Mouse (Mus musculus) heart, embryonic 15.5 days (tissue): ENCODE measurements around the gene 1190005I06Rik. TPM values are rescaled to one million over a fixed set of nuclear protein-coding genes. Genes with fewer than 3 reads are reported as not detected.

Source experiments
- ATAC-seq: fragments of 200-750 bp; cut with Nextera tagmentation; replicated peaks from 2 replicates; pipeline ENCODE4 v1.8.0; 2017; ENCODE audit warnings: low read depth, moderate TSS enrichment; ENCODE audit not compliant: insufficient number of reproducible peaks, insufficient read depth, low FRiP score
- H3K27ac ChIP-seq: fragments of 300-500 bp; sonication (generic); 2 replicates; pipeline ENCODE4 v1.5.1; 2015; ENCODE audit warnings: mild to moderate bottlenecking, inconsistent platforms
- H3K27me3 ChIP-seq: fragments of 300-500 bp; sonication (generic); 2 replicates; pipeline ENCODE4 v1.6.1; 2015; ENCODE audit warnings: inconsistent platforms
- H3K36me3 ChIP-seq: fragments of 300-500 bp; sonication (generic); 2 replicates; pipeline ENCODE4 v1.6.1; 2015; ENCODE audit warnings: mild to moderate bottlenecking, inconsistent platforms
- H3K4me1 ChIP-seq: fragments of 300-500 bp; sonication (generic); replicated peaks from 2 replicates; pipeline ENCODE4 v1.6.1; 2015; ENCODE audit warnings: inconsistent platforms
- H3K4me2 ChIP-seq: fragments of 300-500 bp; sonication (generic); 2 replicates; pipeline ENCODE4 v1.6.1; 2015; ENCODE audit warnings: inconsistent platforms, mild to moderate bottlenecking, moderate library complexity
- H3K4me3 ChIP-seq: fragments of 300-500 bp; sonication (generic); 2 replicates; pipeline ENCODE4 v1.5.1; 2015; ENCODE audit warnings: mild to moderate bottlenecking, inconsistent platforms
- H3K9ac ChIP-seq: fragments of 300-500 bp; sonication (generic); 2 replicates; pipeline ENCODE4 v1.6.1; 2015; ENCODE audit warnings: mild to moderate bottlenecking, inconsistent platforms
- H3K9me3 ChIP-seq: fragments of 300-500 bp; sonication (generic); replicated peaks from 2 replicates; pipeline ENCODE4 v1.6.1; 2016; ENCODE audit warnings: inconsistent platforms
- WGBS: fragments of 180-500 bp; shearing (Covaris S2); methylation state at CpG from one replicate; pipeline ENCODE4 v1.1.7; 2015; ENCODE audit warnings: mixed read lengths; 5-methylcytosine and 5-hydroxymethylcytosine counted together
- polyA plus RNA-seq: library from polyadenylated mRNA; unstranded; fragments of >200 nt; fragmentation: Nextera tagmentation; extraction: Ambion mirVana; gene quantifications from 2 replicates; pipeline ENCODE4 v1.2.1, GENCODE M21; 2015

1190005I06Rik gene
- polyA plus RNA-seq, 1 experiment from 2014 or later: 3.0 TPM

DNA sequence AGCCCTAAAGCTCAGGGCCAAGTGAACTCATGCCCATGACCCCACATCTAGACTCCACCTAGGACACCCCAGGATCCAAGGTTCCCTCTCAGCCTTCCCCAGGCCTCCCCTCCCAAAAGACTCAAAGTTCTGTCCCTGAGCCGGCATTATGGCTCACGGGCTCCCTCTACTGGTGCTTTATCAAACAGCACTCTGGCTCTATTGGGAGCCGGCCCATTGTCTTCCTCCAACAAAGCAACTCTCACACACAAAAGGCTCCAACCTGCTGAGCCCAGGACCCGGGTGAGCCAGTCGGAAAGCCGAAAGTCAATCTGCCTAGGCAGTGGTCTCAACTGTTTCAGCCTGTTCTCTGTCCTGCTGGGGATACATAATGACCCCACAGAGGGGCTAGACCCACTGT, 29.3 kb downstream of the 1190005I06Rik start:
- no peaks in the 10 kb centered on the region for H3K36me3 ChIP-seq
- no peak overlapping the region for H3K4me2 ChIP-seq
- H3K9me3 ChIP-seq: no peaks in the 10 kb centered on the region
- 2% methylated on average over 6 of the region's 6 CpGs for WGBS
- no peak overlapping the region for H3K27ac ChIP-seq
- no peaks in the 10 kb centered on the region for H3K27me3 ChIP-seq
- no peak for ATAC-seq
- H3K4me1 ChIP-seq: peaks cover 24% of the 10 kb centered on the region
- no peak overlapping the region for H3K9ac ChIP-seq
- no peak overlapping the region for H3K4me3 ChIP-seq

- H3K36me3 ChIP-seq: no peaks in the 10 kb centered on the region
- no peak overlapping the region for H3K9ac ChIP-seq
- WGBS: 54% methylated on average over 7 of the region's 8 CpGs
- H3K27ac ChIP-seq: no peak overlapping the region
- H3K27me3 ChIP-seq: no peaks in the 10 kb centered on the region
- no peak for ATAC-seq
- peaks cover 20% of the 10 kb centered on the region for H3K4me1 ChIP-seq
- H3K9me3 ChIP-seq: no peaks in the 10 kb centered on the region
- no peak overlapping the region for H3K4me2 ChIP-seq
- H3K4me3 ChIP-seq: no peak overlapping the region
Observed at GRCm38 (mm10) chr8:120616663-120617626, 30.5 kb downstream of the 1190005I06Rik start.

GRCm38 (mm10) chr8:120614491-120614890, 32.9 kb downstream of the 1190005I06Rik start:
- no peak for ATAC-seq
- 89% methylated on average over 3 of the region's 3 CpGs for WGBS
- H3K4me2 ChIP-seq: no peak overlapping the region

GRCm38 (mm10) chr8:120610824-120611223, 36.6 kb downstream of the 1190005I06Rik start:
- Histone ChIP-seq H3K9me3 (no peaks in the 10 kb centered on the region), H3K27ac (no peak overlapping the region), H3K4me1 (0 out of 2 replicates have a peak, but pooled peaks cover 3% of the 10 kb centered on the region), H3K4me3 (no peak overlapping the region), H3K27me3 (peaks cover 13% of the 10 kb centered on the region), H3K36me3 (no peaks in the 10 kb centered on the region), H3K9ac (no peak overlapping the region), H3K4me2 (no peak overlapping the region)
- 79% methylated on average over 6 of the region's 6 CpGs for WGBS
- no peak for ATAC-seq

More at GRCm38 (mm10) chr8:120614491-120614890, 32.9 kb downstream of the 1190005I06Rik start:
- Histone ChIP-seq H3K9me3 (no peaks in the 10 kb centered on the region), H3K27me3 (peaks cover 10% of the 10 kb centered on the region), H3K4me3 (no peak overlapping the region), H3K27ac (no peak overlapping the region), H3K36me3 (no peaks in the 10 kb centered on the region), H3K9ac (no peak overlapping the region), H3K4me1 (peaks cover 5% of the 10 kb centered on the region; the same call in 1 of the 2 replicates)

GRCm38 (mm10) chr8:120607885-120608284, 39.5 kb downstream of the 1190005I06Rik start:
- H3K9me3 ChIP-seq: no peaks in the 10 kb centered on the region
- H3K4me1 ChIP-seq: 0 out of 2 replicates have a peak, but pooled peaks cover 3% of the 10 kb centered on the region

GRCm38 (mm10) chr8:120607460-120607859, 40.0 kb downstream of the 1190005I06Rik start:
- Histone ChIP-seq H3K4me1 (0 out of 2 replicates have a peak, but pooled peaks cover 3% of the 10 kb centered on the region), H3K36me3 (no peaks in the 10 kb centered on the region), H3K4me2 (no peak overlapping the region), H3K27me3 (peaks cover 13% of the 10 kb centered on the region), H3K9me3 (no peaks in the 10 kb centered on the region), H3K9ac (no peak overlapping the region), H3K27ac (no peak overlapping the region), H3K4me3 (no peak overlapping the region)
- WGBS: 79% methylated on average over 9 of the region's 9 CpGs
- no peak for ATAC-seq

More at GRCm38 (mm10) chr8:120607885-120608284, 39.5 kb downstream of the 1190005I06Rik start:
- Histone ChIP-seq H3K4me2 (no peak overlapping the region; the same call in 1 of the 2 replicates), H3K27ac (no peak overlapping the region), H3K9ac (no peak overlapping the region), H3K36me3 (no peaks in the 10 kb centered on the region), H3K27me3 (peaks cover 13% of the 10 kb centered on the region), H3K4me3 (no peak overlapping the region)
- WGBS: 11% methylated on average over 7 of the region's 7 CpGs
- ATAC-seq: no peak

DNA sequence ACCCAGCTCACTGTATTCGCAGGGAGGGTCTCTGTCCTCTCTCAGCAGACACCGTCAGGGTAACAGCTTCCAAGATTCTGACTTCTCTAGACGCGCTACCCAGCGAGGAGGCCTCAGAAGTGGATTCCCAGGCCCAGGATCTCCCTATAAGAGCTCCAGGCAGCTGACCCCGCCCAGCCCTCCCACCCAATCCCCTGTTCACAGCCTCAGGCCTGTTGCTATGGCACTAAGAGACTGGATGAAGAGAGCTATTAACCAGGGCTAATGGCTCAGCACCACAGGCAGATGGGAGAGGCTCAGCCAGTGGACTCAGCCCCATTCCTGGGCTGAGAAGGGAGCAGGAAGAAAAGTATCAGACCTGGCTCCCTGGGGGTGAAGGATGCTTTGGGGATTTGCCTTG, 44.8 kb downstream of the 1190005I06Rik start:
- Histone ChIP-seq H3K4me3 (no peak overlapping the region), H3K27ac (no peak overlapping the region), H3K4me2 (no peak overlapping the region), H3K9ac (no peak overlapping the region), H3K36me3 (no peaks in the 10 kb centered on the region), H3K9me3 (no peaks in the 10 kb centered on the region), H3K4me1 (peaks cover 7% of the 10 kb centered on the region; the same call in 1 of the 2 replicates), H3K27me3 (no peaks in the 10 kb centered on the region)
- 48% methylated on average over 6 of the region's 6 CpGs for WGBS
- no peak for ATAC-seq

DNA sequence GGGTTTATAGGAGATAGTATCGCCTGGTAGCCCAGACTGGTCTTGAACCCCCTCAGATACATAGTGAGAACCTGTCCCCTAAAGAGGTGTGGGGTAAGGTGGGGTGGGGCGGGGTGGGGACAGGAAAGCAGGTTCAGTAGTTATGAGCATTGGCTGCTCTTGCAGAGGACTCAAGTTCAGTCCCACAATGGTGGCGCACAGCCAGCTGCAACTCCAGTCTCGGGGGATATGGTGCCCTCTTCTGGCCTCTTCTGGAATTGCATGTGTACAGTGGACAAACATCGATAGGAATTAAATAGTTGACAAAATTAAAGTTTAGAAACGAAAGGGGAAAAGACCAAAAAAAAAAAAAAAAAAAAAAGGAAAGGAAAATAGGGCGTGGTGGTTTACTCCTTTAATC, 47.9 kb downstream of the 1190005I06Rik start:
- H3K27ac ChIP-seq: no peak overlapping the region
- H3K4me1 ChIP-seq: peaks cover 5% of the 10 kb centered on the region; the same call in 1 of the 2 replicates
- no peak overlapping the region for H3K9ac ChIP-seq
- no peak overlapping the region for H3K4me2 ChIP-seq
- H3K4me3 ChIP-seq: no peak overlapping the region
- no peak for ATAC-seq
- H3K9me3 ChIP-seq: no peaks in the 10 kb centered on the region
- 57% methylated on average over 7 of the region's 7 CpGs for WGBS
- H3K36me3 ChIP-seq: no peaks in the 10 kb centered on the region
- no peaks in the 10 kb centered on the region for H3K27me3 ChIP-seq

DNA sequence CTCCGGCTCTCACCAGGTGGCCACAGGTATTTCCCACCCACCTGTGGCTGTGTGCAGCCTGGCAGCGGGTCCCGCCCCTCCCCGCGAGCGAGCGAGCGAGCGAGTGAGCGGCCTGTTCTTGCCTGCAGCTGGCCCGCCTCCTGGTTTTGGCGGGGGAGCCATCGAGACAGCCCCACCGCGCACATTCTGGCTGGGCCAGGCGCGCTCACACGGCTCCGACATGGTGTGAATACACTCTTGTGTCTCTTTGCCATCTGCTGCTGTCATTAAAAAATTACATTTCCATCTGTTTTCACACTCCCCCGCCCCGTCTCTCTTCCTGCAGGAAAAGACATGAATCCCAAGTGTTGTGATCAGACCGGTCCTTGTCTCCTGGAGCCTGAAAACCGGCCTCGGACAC, 48.9 kb downstream of the 1190005I06Rik start:
- no peak overlapping the region for H3K4me3 ChIP-seq
- no peak overlapping the region for H3K9ac ChIP-seq
- WGBS: 36% methylated on average over 24 of the region's 24 CpGs
- no peaks in the 10 kb centered on the region for H3K9me3 ChIP-seq
- no peak overlapping the region for H3K27ac ChIP-seq
- no peaks in the 10 kb centered on the region for H3K36me3 ChIP-seq
- H3K4me1 ChIP-seq: peaks cover 5% of the 10 kb centered on the region; the same call in 1 of the 2 replicates
- H3K27me3 ChIP-seq: no peaks in the 10 kb centered on the region
- no peak for ATAC-seq
- peak overlapping the region; percentile 36 for H3K4me2 ChIP-seq

DNA sequence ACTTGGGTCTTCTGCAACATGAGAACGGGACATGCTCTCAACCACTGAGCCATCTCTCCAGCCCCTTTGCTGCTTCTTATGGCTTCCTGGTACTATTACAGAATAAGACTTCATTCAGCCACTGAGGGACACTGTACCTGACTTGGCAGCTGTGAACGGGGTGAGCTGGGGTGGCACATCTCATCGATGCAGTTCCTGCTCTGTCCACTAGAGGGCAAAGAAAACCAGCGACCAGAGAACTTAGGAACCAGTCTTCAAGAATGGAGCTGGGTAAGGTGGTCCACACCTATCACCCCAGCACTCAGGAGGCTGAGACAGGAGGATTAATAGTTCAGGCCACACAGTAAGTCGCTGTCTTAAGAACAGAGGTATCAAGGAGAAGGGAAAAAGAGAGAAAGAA, 51.5 kb downstream of the 1190005I06Rik start:
- Histone ChIP-seq H3K27ac (no peak overlapping the region), H3K9ac (no peak overlapping the region), H3K4me2 (no peak overlapping the region), H3K36me3 (no peaks in the 10 kb centered on the region), H3K9me3 (no peaks in the 10 kb centered on the region), H3K4me1 (peaks cover 22% of the 10 kb centered on the region), H3K4me3 (no peak overlapping the region), H3K27me3 (no peaks in the 10 kb centered on the region)
- no peak for ATAC-seq
- WGBS: 11% methylated on average over 5 of the region's 5 CpGs

DNA sequence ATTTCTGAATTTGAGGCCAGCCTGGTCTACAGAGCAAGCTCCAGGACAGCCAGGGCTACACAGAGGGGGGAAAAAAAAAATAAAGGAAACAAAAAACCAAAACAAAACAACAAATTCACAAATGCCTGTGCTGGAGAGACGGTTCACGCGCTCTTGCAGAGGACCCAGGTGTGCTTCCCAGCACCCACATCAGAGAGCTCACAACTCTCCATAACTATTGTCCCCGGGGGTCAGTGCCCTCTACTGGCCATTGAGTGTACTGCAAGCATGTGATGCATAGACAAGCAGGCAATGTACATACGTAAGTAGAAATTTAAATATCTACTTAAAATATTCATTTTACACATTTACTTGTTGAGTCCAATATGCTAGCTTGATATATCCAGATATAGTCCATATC, 52.9 kb downstream of the 1190005I06Rik start:
- no peaks in the 10 kb centered on the region for H3K9me3 ChIP-seq
- peaks cover 29% of the 10 kb centered on the region for H3K4me1 ChIP-seq
- H3K9ac ChIP-seq: no peak overlapping the region
- no peak for ATAC-seq
- no peak overlapping the region for H3K4me2 ChIP-seq
- no peaks in the 10 kb centered on the region for H3K36me3 ChIP-seq
- H3K4me3 ChIP-seq: no peak overlapping the region
- WGBS: 84% methylated on average over 5 of the region's 5 CpGs
- no peaks in the 10 kb centered on the region for H3K27me3 ChIP-seq
- no peak overlapping the region for H3K27ac ChIP-seq
